Mouse (Mus musculus): Measurements from ENCODE around the gene Prss27.

The Prss27 gene

DNA sequence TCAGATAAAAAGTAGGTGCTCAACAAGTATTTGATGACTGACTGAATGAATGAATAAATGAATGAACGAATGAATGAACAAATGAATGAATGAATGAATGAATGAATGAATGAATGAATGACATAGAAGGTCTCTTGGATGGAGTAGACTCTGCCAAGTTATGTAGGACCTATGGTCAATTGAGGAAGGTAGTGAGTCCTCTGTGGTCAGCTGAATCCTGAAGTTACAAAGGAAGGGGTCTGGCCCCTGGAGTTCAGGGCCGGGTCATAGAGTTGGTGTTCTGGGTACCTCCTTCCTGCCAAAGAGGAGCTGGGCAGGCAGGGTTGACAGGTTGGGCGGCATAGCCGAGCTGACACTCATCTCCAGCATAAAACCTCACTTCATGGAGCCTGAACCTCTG, at the start of gene Prss27:
Prss27 (plus strand) TSS at position 301 of the 400 bp plus-strand sequence.
- TF ChIP-seq GATA4 (IDR thresholded peaks at IDR 0.05; ENCODE audit: insufficient replicate concordance, low read length), result no peak

- no peak for TF ChIP-seq GATA4 (IDR thresholded peaks at IDR 0.05; ENCODE audit: insufficient replicate concordance, low read length)
Measured at GRCm38 (mm10) chr17:23989802-23990201, 48.1 kb upstream of the Prss27 start.

GRCm38 (mm10) chr17:23992789-23993553, 45.0 kb upstream of the Prss27 start:
- no peak for TF ChIP-seq GATA4 (IDR thresholded peaks at IDR 0.05; ENCODE audit: insufficient replicate concordance, low read length)

GRCm38 (mm10) chr17:23993559-23994428, 44.1 kb upstream of the Prss27 start:
- no peak for TF ChIP-seq GATA4 (IDR thresholded peaks at IDR 0.05; ENCODE audit: insufficient replicate concordance, low read length)

GRCm38 (mm10) chr17:23994667-23995066, 43.3 kb upstream of the Prss27 start:
- no peak for TF ChIP-seq GATA4 (IDR thresholded peaks at IDR 0.05; ENCODE audit: insufficient replicate concordance, low read length)

- TF ChIP-seq GATA4 (IDR thresholded peaks at IDR 0.05; ENCODE audit: insufficient replicate concordance, low read length), result no peak
Measured at GRCm38 (mm10) chr17:23995421-23995820, 42.5 kb upstream of the Prss27 start.

DNA sequence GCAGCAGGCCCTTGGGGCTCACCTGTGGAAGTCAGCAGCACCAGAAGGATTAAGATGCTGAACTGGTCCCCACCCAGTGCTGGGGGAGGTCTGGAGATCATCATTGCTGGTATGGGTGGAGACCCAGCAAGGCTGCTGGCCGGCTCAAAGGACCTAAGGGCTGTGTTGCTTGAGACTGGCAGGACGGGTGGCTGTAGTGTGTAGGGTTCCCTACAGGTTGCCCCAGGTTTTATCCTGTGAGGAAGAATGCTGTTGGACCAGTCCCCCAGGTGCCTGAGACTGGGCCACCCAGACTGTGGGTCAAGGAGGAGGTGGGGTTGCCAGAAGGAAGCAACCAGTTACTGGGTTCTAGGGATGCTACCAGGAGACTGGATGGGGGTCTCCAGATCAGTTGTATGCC, 40.0 kb upstream of the Prss27 start, which contains the start of gene Prss22:
Prss22 (minus strand) TSS at position 200 of the 400 bp plus-strand sequence.
- TF ChIP-seq GATA4 (IDR thresholded peaks at IDR 0.05; ENCODE audit: insufficient replicate concordance, low read length), result no peak

DNA sequence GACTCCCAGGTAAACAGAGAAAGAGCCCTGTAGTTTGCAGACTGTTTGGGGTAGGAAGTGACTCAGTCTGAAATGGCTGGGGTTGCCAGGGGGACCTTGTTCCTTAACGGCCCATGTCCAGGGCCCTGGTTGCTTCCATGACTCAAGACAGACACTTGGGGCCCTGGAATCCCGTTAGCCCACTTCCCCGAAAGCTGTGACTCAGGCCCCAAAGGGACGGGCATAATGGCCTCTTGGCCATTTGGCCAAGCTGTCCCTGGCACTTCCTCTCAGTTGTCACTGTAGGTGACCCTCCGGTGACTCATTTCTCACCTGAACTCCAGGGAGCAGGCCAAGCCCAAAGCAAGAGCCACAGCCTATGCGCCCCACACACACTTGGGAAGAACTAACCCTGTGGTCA, 39.6 kb upstream of the Prss27 start:
- no peak for TF ChIP-seq GATA4 (IDR thresholded peaks at IDR 0.05; ENCODE audit: insufficient replicate concordance, low read length)

- TF ChIP-seq GATA4 (IDR thresholded peaks at IDR 0.05; ENCODE audit: insufficient replicate concordance, low read length), result no peak
Measured at GRCm38 (mm10) chr17:24000404-24000803, 37.5 kb upstream of the Prss27 start.

DNA sequence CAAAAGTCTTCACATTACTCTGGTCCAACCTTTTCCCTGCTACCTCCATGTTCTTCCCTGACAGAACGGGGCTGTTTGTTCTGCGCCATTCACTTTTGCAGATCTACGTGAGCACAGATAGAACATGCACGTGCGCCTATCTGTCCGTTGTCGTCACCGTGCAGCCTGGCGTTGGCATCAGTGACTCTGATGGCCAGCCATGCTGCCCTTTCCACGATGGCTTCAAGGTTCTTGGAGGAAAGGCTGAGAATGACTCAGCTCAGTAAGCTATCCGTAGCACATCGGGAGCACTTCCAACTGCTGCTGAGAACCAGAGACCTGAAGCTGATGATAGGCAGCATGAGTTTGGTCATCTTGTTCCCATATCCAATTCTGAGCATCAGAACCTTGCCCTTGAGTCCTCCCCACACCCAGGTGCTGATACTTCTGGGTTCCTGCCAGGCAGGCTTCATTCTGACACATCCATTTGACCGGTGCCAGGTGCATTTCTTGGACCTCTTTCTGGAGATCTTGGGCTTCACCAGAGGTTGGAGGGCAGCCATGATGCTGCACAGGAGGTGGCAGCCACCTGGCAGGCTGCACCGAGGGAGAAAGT, 33.8 kb upstream of the Prss27 start:
- no peak for TF ChIP-seq GATA4 (IDR thresholded peaks at IDR 0.05; ENCODE audit: insufficient replicate concordance, low read length)

GRCm38 (mm10) chr17:24005049-24005448, 32.9 kb upstream of the Prss27 start:
- no peak for TF ChIP-seq GATA4 (IDR thresholded peaks at IDR 0.05; ENCODE audit: insufficient replicate concordance, low read length)

- no peak for TF ChIP-seq GATA4 (IDR thresholded peaks at IDR 0.05; ENCODE audit: insufficient replicate concordance, low read length)
Measured at GRCm38 (mm10) chr17:24006930-24007329, 31.0 kb upstream of the Prss27 start.

DNA sequence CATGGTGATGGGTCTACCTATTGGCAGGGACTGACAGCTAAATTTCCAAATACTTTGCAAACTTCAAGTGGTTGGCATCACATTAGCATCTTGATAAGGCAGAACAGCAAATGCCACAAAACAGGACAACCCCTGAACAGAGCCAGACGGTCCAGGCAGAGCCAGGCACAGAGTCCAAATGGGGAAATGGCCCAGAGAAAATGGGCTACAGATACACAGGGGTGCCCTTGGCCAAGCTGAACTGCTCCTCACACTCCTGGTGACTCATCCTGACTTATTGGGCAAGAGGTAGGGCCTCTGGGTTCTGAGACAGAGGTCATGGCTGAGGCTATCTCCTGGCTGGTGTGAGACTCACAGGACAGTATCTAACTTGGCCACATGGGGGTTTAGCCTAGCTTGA, 30.6 kb upstream of the Prss27 start:
- peak; percentile 65; the same call in 1 of the 2 replicates for TF ChIP-seq GATA4 (IDR thresholded peaks at IDR 0.05; ENCODE audit: insufficient replicate concordance, low read length)

GRCm38 (mm10) chr17:24008105-24008504, 29.8 kb upstream of the Prss27 start:
- TF ChIP-seq GATA4 (IDR thresholded peaks at IDR 0.05; ENCODE audit: insufficient replicate concordance, low read length), result no peak

GRCm38 (mm10) chr17:24009617-24010016, 28.3 kb upstream of the Prss27 start:
- no peak for TF ChIP-seq GATA4 (IDR thresholded peaks at IDR 0.05; ENCODE audit: insufficient replicate concordance, low read length)

GRCm38 (mm10) chr17:24012921-24013320, 25.0 kb upstream of the Prss27 start:
- no peak for TF ChIP-seq GATA4 (IDR thresholded peaks at IDR 0.05; ENCODE audit: insufficient replicate concordance, low read length)

Data from liver, adult (tissue).